Mouse (Mus musculus) heart, adult 18-20 months (tissue): Measurements from ENCODE around the gene Olfr1316. TPM values are rescaled to one million over a fixed set of nuclear protein-coding genes. Genes with fewer than 3 reads are reported as not detected.

Experiments
- DNase-seq, 2 experiments: peaks; one replicate each; pipeline ENCODE4 v3.0.0; 2021 to 2022; ENCODE audit warnings: mixed read lengths in 1 of 2
- long read RNA-seq, 2 experiments: library from polyadenylated mRNA; stranded (forward); transcript quantifications; one replicate each; pipeline ENCODE4 v2.0.0; 2021
- total RNA-seq, 2 experiments: library from RNA; stranded (reverse); gene quantifications; 2 replicates each; pipeline ENCODE4 v1.2.3; 2021

Olfr1316 gene
- not detected for total RNA-seq
- long read RNA-seq, experiment 1, result 0 reads
- long read RNA-seq, experiment 2, result 0 reads

DNA sequence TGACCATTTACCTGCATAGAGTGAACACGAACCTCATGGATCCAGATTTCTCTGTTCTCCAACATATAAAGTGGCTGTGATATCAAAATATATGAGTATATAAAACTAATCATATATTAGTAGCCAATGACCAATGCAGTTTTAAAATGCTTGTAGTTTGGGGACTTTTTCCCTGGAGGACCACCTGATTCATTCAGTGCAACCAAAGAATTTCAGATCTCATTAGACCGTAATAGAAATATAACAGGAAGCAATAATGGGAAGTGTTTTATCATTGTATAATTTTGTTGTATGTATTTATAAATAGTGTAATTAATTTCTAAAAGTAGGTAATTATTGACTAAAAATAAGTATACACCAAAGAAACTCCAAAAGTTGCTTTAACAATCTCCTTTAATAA is at the start of gene Olfr1316:
TSS of gene Olfr1316 (minus strand) at position 101 of the 400 bp plus-strand sequence.
- DNase-seq, result no peak

DNA sequence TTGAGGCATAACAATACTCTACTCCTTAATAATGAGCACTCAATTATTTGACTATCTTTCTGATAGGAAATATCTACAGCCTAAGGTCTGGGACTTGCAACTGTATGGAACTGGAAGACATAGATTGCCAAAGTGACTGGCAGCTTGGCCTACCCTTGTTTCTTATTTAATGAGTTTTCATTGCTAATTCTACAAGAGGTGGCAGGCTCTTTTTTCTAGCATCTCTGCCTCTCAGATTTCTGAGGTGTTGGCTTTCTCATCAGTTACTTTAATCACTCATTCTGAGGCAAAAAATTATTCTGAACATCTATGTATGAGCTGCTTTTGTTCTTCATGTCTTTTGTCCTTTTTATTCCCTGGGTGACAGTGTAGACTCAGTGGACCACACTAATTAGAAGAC is 19.1 kb upstream of the Olfr1316 start, which contains the start of gene Olfr1318:
TSS of gene Olfr1318 (plus strand) at position 301 of the 400 bp plus-strand sequence.
- no peak for DNase-seq

GRCm38 (mm10) chr2:112140029-112140428 is 5.3 kb upstream of the Olfr1316 start, which contains the start of gene Olfr1317:
TSS of gene Olfr1317 (plus strand) at chr2:112140329.
- no peak for DNase-seq

- DNase-seq, result no peak
These were observed 19.4 kb downstream of the Olfr1316 start, which contains the start of gene Olfr1315-ps1 for GRCm38 (mm10) chr2:112115340-112115739. TSS of gene Olfr1315-ps1 (minus strand) at chr2:112115440.

DNA sequence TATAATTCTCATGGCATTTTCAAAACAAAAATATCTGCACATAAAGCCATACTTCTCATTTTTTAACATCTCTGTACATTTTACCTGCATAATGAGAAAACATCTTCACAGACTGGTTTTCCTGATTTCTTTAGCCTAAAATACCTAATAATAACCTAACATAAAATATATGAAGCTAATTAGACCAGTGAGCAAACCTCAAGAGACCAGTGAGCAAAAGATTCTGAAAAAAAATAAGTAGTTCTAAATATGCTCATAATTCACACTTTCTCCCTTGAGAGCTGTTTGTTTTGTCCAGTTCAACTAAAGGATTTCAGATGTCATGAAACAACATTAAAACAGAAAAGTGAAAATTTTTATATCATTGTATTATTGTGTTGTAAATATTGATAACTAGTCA is 38.1 kb downstream of the Olfr1316 start, which contains the start of gene Olfr1314:
TSS of gene Olfr1314 (minus strand) at position 101 of the 400 bp plus-strand sequence.
- DNase-seq, result no peak

DNA sequence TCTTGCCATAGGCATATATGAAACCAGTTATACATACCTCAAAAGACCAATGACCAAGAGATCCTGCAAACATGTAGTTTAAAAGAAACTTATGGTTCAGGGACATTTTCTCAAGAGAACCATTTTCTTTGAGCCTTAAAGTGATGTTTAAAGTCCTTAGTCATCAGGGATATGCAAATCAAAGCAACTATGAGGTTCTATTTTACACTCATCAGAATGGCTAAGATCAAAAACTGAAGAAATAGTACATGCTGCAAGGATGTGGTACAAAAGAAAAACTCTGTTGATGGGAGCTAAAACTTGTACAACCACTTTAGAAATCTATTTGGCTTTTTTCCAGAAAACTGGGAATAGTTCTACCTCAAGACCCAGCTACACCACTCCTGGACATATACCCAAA is 57.0 kb downstream of the Olfr1316 start, which contains the start of gene Olfr1313:
TSS of gene Olfr1313 (minus strand) at position 101 of the 400 bp plus-strand sequence.
- DNase-seq, result no peak

Other genes starting within 250 kb of the Olfr1316 start
- not detected for gene Olfr1306, start 218.7 kb downstream of the Olfr1316 start, total RNA-seq
- not detected for gene Olfr1307, start 185.5 kb downstream of the Olfr1316 start, total RNA-seq
- gene Olfr1308, start 170.0 kb downstream of the Olfr1316 start, total RNA-seq, result not detected
- not detected for gene Olfr1309, start 144.7 kb downstream of the Olfr1316 start, total RNA-seq
- gene Olfr1310, start 122.3 kb downstream of the Olfr1316 start, total RNA-seq, result not detected
- not detected for gene Olfr1311, start 110.6 kb downstream of the Olfr1316 start, total RNA-seq
- not detected for gene Olfr1312, start 84.7 kb downstream of the Olfr1316 start, total RNA-seq
- gene Olfr1313, start 57.1 kb downstream of the Olfr1316 start, total RNA-seq, result not detected
- not detected for gene Olfr1314, start 38.2 kb downstream of the Olfr1316 start, total RNA-seq
- not detected for gene Olfr1315-ps1, start 19.5 kb downstream of the Olfr1316 start, total RNA-seq
- not detected for gene Olfr1317, start 5.4 kb upstream of the Olfr1316 start, total RNA-seq
- gene Olfr1318, start 19.2 kb upstream of the Olfr1316 start, total RNA-seq, result not detected
- gene Lpcat4, start 104.5 kb upstream of the Olfr1316 start, total RNA-seq, result 1 to 10 TPM; 2.0 to 3.0 TPM
- gene Nutm1, start 124.3 kb upstream of the Olfr1316 start, total RNA-seq, result not detected
- gene Nop10, start 126.9 kb upstream of the Olfr1316 start, total RNA-seq, result 10 to 100 TPM; 50.8 to 66.0 TPM
- gene Slc12a6, start 130.8 kb upstream of the Olfr1316 start, total RNA-seq, result 10 to 100 TPM; 26.5 to 31.5 TPM
- 1 to 10 TPM; 1.1 to 1.4 TPM for gene Gm21985, start 131.3 kb upstream of the Olfr1316 start, total RNA-seq
- gene Emc4, start 233.1 kb upstream of the Olfr1316 start, total RNA-seq, result 10 to 100 TPM; 70.8 to 70.9 TPM
- gene Katnbl1, start 244.2 kb upstream of the Olfr1316 start, total RNA-seq, result 1 to 10 TPM; 4.2 to 4.4 TPM